Mouse (Mus musculus) embryonic facial prominence, embryonic 13.5 days (tissue): ENCODE measurements around the gene Lgi4. TPM values are rescaled to one million over a fixed set of nuclear protein-coding genes. Genes with fewer than 3 reads are reported as not detected.

Experiments used
- ATAC-seq: fragments of 200-750 bp; cut with Nextera tagmentation; 2 replicates; pipeline ENCODE4 v1.8.0; 2017; ENCODE audit warnings: low read depth; ENCODE audit not compliant: insufficient number of reproducible peaks, insufficient read depth, low FRiP score, low TSS enrichment
- H3K27ac ChIP-seq: fragments of 300-500 bp; sonication (generic); 2 replicates; pipeline ENCODE4 v1.5.1; 2015; ENCODE audit warnings: moderate library complexity, mild to moderate bottlenecking, inconsistent platforms
- H3K27me3 ChIP-seq: fragments of 300-500 bp; sonication (generic); 2 replicates; pipeline ENCODE4 v1.6.1; 2015; ENCODE audit warnings: mild to moderate bottlenecking, inconsistent platforms
- H3K36me3 ChIP-seq: fragments of 300-500 bp; sonication (generic); 2 replicates; pipeline ENCODE4 v1.6.1; 2015; ENCODE audit warnings: mild to moderate bottlenecking, inconsistent platforms
- H3K4me1 ChIP-seq: fragments of 300-500 bp; sonication (generic); 2 replicates; pipeline ENCODE4 v1.6.1; 2015; ENCODE audit warnings: inconsistent platforms
- H3K4me2 ChIP-seq: fragments of 300-500 bp; sonication (generic); 2 replicates; pipeline ENCODE4 v1.6.1; 2015; ENCODE audit warnings: moderate library complexity, mild to moderate bottlenecking, inconsistent platforms
- H3K4me3 ChIP-seq: fragments of 300-500 bp; sonication (generic); 2 replicates; pipeline ENCODE4 v1.5.1; 2015; ENCODE audit warnings: mild to moderate bottlenecking, inconsistent platforms
- H3K9ac ChIP-seq: fragments of 300-500 bp; sonication (generic); 2 replicates; pipeline ENCODE4 v1.6.1; 2015; ENCODE audit warnings: mild to moderate bottlenecking, inconsistent platforms
- H3K9me3 ChIP-seq: fragments of 300-500 bp; sonication (generic); 2 replicates; pipeline ENCODE4 v1.6.1; 2016; ENCODE audit warnings: inconsistent platforms
- WGBS: fragments of 180-500 bp; shearing (Covaris S2); methylation state at CpG from one replicate; pipeline ENCODE4 v1.1.7; 2015; ENCODE audit warnings: mixed read lengths; 5-methylcytosine and 5-hydroxymethylcytosine counted together
- polyA plus RNA-seq: library from polyadenylated mRNA; unstranded; fragments of >200 nt; fragmentation: Nextera tagmentation; extraction: Ambion mirVana; gene quantifications from 2 replicates; pipeline ENCODE4 v1.2.1, GENCODE M21; 2015

The Lgi4 gene
- polyA plus RNA-seq, 1 experiment from 2014 or later = 1.3 TPM

- H3K9ac ChIP-seq = peak overlapping the region; percentile 49; the same call in 1 of the 2 replicates
Measured at GRCm38 (mm10) chr7:31052636-31053434, 6.3 kb upstream of the Lgi4 start.

GRCm38 (mm10) chr7:31053882-31054447 lies 5.2 kb upstream of the Lgi4 start:
- Histone ChIP-seq H3K9me3 (no peaks in the 10 kb centered on the region), H3K9ac (no peak overlapping the region), H3K27ac (no peak overlapping the region), H3K4me1 (peaks cover 72% of the 10 kb centered on the region), H3K4me2 (peak overlapping the region; percentile 59; the same call in 1 of the 2 replicates), H3K36me3 (no peaks in the 10 kb centered on the region), H3K4me3 (no peak overlapping the region), H3K27me3 (peaks cover 55% of the 10 kb centered on the region)
- 26% methylated on average over 10 of the region's 10 CpGs for WGBS
- no peak for ATAC-seq

More at GRCm38 (mm10) chr7:31052636-31053434, 6.3 kb upstream of the Lgi4 start:
- H3K9me3 ChIP-seq = no peaks in the 10 kb centered on the region
- H3K27me3 ChIP-seq = peaks cover 64% of the 10 kb centered on the region
- H3K4me1 ChIP-seq = peaks cover 72% of the 10 kb centered on the region
- no peak overlapping the region for H3K27ac ChIP-seq
- peak overlapping the region; percentile 61 for H3K4me2 ChIP-seq
- ATAC-seq = 0 out of 2 replicates have a peak, but pooled peaks have one; percentile 12
- H3K4me3 ChIP-seq = peak overlapping the region; percentile 38
- H3K36me3 ChIP-seq = no peaks in the 10 kb centered on the region
- 2% methylated on average over 34 of the region's 34 CpGs for WGBS

- H3K4me2 ChIP-seq = peak overlapping the region; percentile 59
- no peaks in the 10 kb centered on the region for H3K36me3 ChIP-seq
- H3K27ac ChIP-seq = peak overlapping the region; percentile 72; the same call in 1 of the 2 replicates
- peaks cover 47% of the 10 kb centered on the region for H3K27me3 ChIP-seq
- peak overlapping the region; percentile 29 for H3K4me3 ChIP-seq
- no peaks in the 10 kb centered on the region for H3K9me3 ChIP-seq
- 46% methylated on average over 11 of the region's 11 CpGs for WGBS
- peaks cover 64% of the 10 kb centered on the region for H3K4me1 ChIP-seq
- peak overlapping the region; percentile 52 for H3K9ac ChIP-seq
- no peak for ATAC-seq
Measured at GRCm38 (mm10) chr7:31054661-31055320, 4.4 kb upstream of the Lgi4 start.

- Histone ChIP-seq H3K4me3 (peak overlapping the region; percentile 29), H3K9ac (peak overlapping the region; percentile 52), H3K27me3 (peaks cover 41% of the 10 kb centered on the region), H3K4me2 (peak overlapping the region; percentile 59), H3K27ac (peak overlapping the region; percentile 72; the same call in 1 of the 2 replicates), H3K36me3 (no peaks in the 10 kb centered on the region), H3K4me1 (peaks cover 58% of the 10 kb centered on the region), H3K9me3 (no peaks in the 10 kb centered on the region)
- WGBS = 8% methylated on average over 10 of the region's 10 CpGs
- ATAC-seq = peak; percentile 71
Measured at GRCm38 (mm10) chr7:31055354-31055824, 3.8 kb upstream of the Lgi4 start.

- Histone ChIP-seq H3K9me3 (no peaks in the 10 kb centered on the region), H3K27ac (peak overlapping the region; percentile 72), H3K4me2 (peak overlapping the region; percentile 59; the same call in 1 of the 2 replicates), H3K4me3 (no peak overlapping the region), H3K36me3 (no peaks in the 10 kb centered on the region), H3K4me1 (peaks cover 53% of the 10 kb centered on the region), H3K27me3 (peaks cover 36% of the 10 kb centered on the region), H3K9ac (no peak overlapping the region)
- ATAC-seq = no peak
- WGBS = 27% methylated on average over 3 of the region's 4 CpGs
Measured at GRCm38 (mm10) chr7:31055883-31056282, 3.3 kb upstream of the Lgi4 start.

- peaks cover 48% of the 10 kb centered on the region for H3K4me1 ChIP-seq
- no peak overlapping the region for H3K4me3 ChIP-seq
- no peak overlapping the region for H3K27ac ChIP-seq
- ATAC-seq = no peak
- no peaks in the 10 kb centered on the region for H3K9me3 ChIP-seq
- no peak overlapping the region for H3K9ac ChIP-seq
- no peak overlapping the region for H3K4me2 ChIP-seq
- H3K36me3 ChIP-seq = no peaks in the 10 kb centered on the region
- H3K27me3 ChIP-seq = peaks cover 31% of the 10 kb centered on the region
- WGBS = 67% methylated on average over 7 of the region's 7 CpGs
Measured at GRCm38 (mm10) chr7:31056448-31056847, 2.7 kb upstream of the Lgi4 start.

GRCm38 (mm10) chr7:31057071-31057470 lies 2.1 kb upstream of the Lgi4 start, which contains the start of gene Fxyd1:
Gene Fxyd1 (minus strand): TSS chr7:31057199.
- peaks cover 41% of the 10 kb centered on the region for H3K4me1 ChIP-seq
- peak within 1 kb of the TSS; percentile 72 for H3K27ac ChIP-seq
- H3K4me3 ChIP-seq = no peak within 1 kb of the TSS
- H3K36me3 ChIP-seq = no peaks in the 10 kb centered on the region
- H3K4me2 ChIP-seq = 0 out of 2 replicates have a peak within 1 kb of the TSS, but pooled peaks have one; percentile 59
- no peaks in the 10 kb centered on the region for H3K9me3 ChIP-seq
- no peak within 1 kb of the TSS for H3K9ac ChIP-seq
- no peak for ATAC-seq
- peaks cover 25% of the 10 kb centered on the region for H3K27me3 ChIP-seq
- 65% methylated on average over 2 of the region's 2 CpGs for WGBS

GRCm38 (mm10) chr7:31057730-31058129 lies 1.4 kb upstream of the Lgi4 start:
- Histone ChIP-seq H3K36me3 (no peaks in the 10 kb centered on the region), H3K4me2 (no peak overlapping the region), H3K27ac (no peak overlapping the region), H3K9ac (no peak overlapping the region), H3K9me3 (no peaks in the 10 kb centered on the region), H3K4me1 (peaks cover 35% of the 10 kb centered on the region), H3K4me3 (no peak overlapping the region), H3K27me3 (peaks cover 18% of the 10 kb centered on the region)
- ATAC-seq = no peak
- WGBS = 71% methylated on average over 5 of the region's 5 CpGs

GRCm38 (mm10) chr7:31058211-31058610 lies 931 bp upstream of the Lgi4 start:
- no peak for ATAC-seq
- H3K36me3 ChIP-seq = no peaks in the 10 kb centered on the region
- H3K4me1 ChIP-seq = peaks cover 30% of the 10 kb centered on the region
- no peak overlapping the region for H3K4me2 ChIP-seq
- peaks cover 13% of the 10 kb centered on the region for H3K27me3 ChIP-seq
- H3K27ac ChIP-seq = no peak overlapping the region
- no peak overlapping the region for H3K4me3 ChIP-seq
- H3K9ac ChIP-seq = no peak overlapping the region
- WGBS = 81% methylated on average over 6 of the region's 6 CpGs
- H3K9me3 ChIP-seq = no peaks in the 10 kb centered on the region

GRCm38 (mm10) chr7:31059919-31060620 lies 928 bp downstream of the Lgi4 start:
- WGBS = 60% methylated on average over 11 of the region's 11 CpGs
- Histone ChIP-seq H3K9ac (0 out of 2 replicates have a peak overlapping the region, but pooled peaks have one; percentile 16), H3K27me3 (no peaks in the 10 kb centered on the region), H3K4me2 (no peak overlapping the region), H3K9me3 (no peaks in the 10 kb centered on the region), H3K4me1 (peaks cover 11% of the 10 kb centered on the region), H3K36me3 (no peaks in the 10 kb centered on the region), H3K4me3 (no peak overlapping the region), H3K27ac (no peak overlapping the region)
- no peak for ATAC-seq

GRCm38 (mm10) chr7:31060621-31061010 lies 1.5 kb downstream of the Lgi4 start:
- Histone ChIP-seq H3K4me2 (no peak overlapping the region), H3K4me3 (no peak overlapping the region), H3K27me3 (no peaks in the 10 kb centered on the region), H3K4me1 (peaks cover 7% of the 10 kb centered on the region; the same call in 1 of the 2 replicates), H3K9me3 (no peaks in the 10 kb centered on the region), H3K36me3 (no peaks in the 10 kb centered on the region), H3K9ac (no peak overlapping the region), H3K27ac (no peak overlapping the region)
- 86% methylated on average over 7 of the region's 7 CpGs for WGBS
- no peak for ATAC-seq
